Mouse (Mus musculus) kidney, postnatal 14 days (tissue): ENCODE data around the gene Galr2.

ENCODE experiments used
- DNase-seq: peaks from one replicate; pipeline ENCODE4 v3.0.0; 2022; ENCODE audit warnings: mixed read lengths

Galr2 gene

GRCm38 (mm10) chr11:116280751-116281663 lies at the start of gene Galr2:
TSS of gene Galr2 (plus strand) at chr11:116280939.
- peak; percentile 29 for DNase-seq

- no peak for DNase-seq
Observed at GRCm38 (mm10) chr11:116232427-116232826, 48.3 kb upstream of the Galr2 start.

- DNase-seq: no peak
Observed at GRCm38 (mm10) chr11:116234901-116235300, 45.8 kb upstream of the Galr2 start.

GRCm38 (mm10) chr11:116237742-116238395 lies 42.9 kb upstream of the Galr2 start, which contains the start of gene Evpl:
TSS of gene Evpl (minus strand) at chr11:116238077.
- peak; percentile 95 for DNase-seq

- DNase-seq: peak; percentile 38
Observed at GRCm38 (mm10) chr11:116239797-116240196, 40.9 kb upstream of the Galr2 start.

GRCm38 (mm10) chr11:116241744-116242235 lies 38.9 kb upstream of the Galr2 start:
- peak; percentile 59 for DNase-seq

- peak; percentile 43 for DNase-seq
Observed at GRCm38 (mm10) chr11:116244580-116244979, 36.2 kb upstream of the Galr2 start.

GRCm38 (mm10) chr11:116245616-116246015 lies 35.1 kb upstream of the Galr2 start:
- peak; percentile 44 for DNase-seq

- DNase-seq: peak; percentile 57
Observed at GRCm38 (mm10) chr11:116247502-116248222, 33.1 kb upstream of the Galr2 start.

- no peak for DNase-seq
Observed at GRCm38 (mm10) chr11:116250898-116251297, 29.8 kb upstream of the Galr2 start.

- DNase-seq: peak; percentile 55
Observed at GRCm38 (mm10) chr11:116253076-116253600, 27.6 kb upstream of the Galr2 start.

GRCm38 (mm10) chr11:116254627-116255026 lies 26.1 kb upstream of the Galr2 start:
- DNase-seq: peak; percentile 76

- no peak for DNase-seq
Observed at GRCm38 (mm10) chr11:116255090-116255981, 25.4 kb upstream of the Galr2 start.

- peak; percentile 43 for DNase-seq
Observed at GRCm38 (mm10) chr11:116255982-116256675, 24.6 kb upstream of the Galr2 start.

- no peak for DNase-seq
Observed at GRCm38 (mm10) chr11:116259461-116259860, 21.3 kb upstream of the Galr2 start.

- no peak for DNase-seq
Observed at GRCm38 (mm10) chr11:116260259-116260658, 20.5 kb upstream of the Galr2 start.

- no peak for DNase-seq
Observed at GRCm38 (mm10) chr11:116265352-116265751, 15.4 kb upstream of the Galr2 start.

GRCm38 (mm10) chr11:116265850-116266249 lies 14.9 kb upstream of the Galr2 start:
- DNase-seq: no peak

GRCm38 (mm10) chr11:116267637-116268036 lies 13.1 kb upstream of the Galr2 start:
- no peak for DNase-seq

- DNase-seq: no peak
Observed at GRCm38 (mm10) chr11:116268313-116268712, 12.4 kb upstream of the Galr2 start.

GRCm38 (mm10) chr11:116269560-116269959 lies 11.2 kb upstream of the Galr2 start:
- no peak for DNase-seq
